Mouse (Mus musculus): ENCODE measurements around the gene Olfr975.
"Not testable (repeated sequence)": the region's sequence is repeated elsewhere in the genome, so short reads cannot be mapped to it uniquely, and the experiment has no call there.

Olfr975 gene

GRCm38 (mm10) chr9:39951946-39952345 is at the start of gene Olfr975:
Gene Olfr975 (minus strand): TSS chr9:39952046.
- DNase-seq, result no peak

GRCm38 (mm10) chr9:39991813-39992212 is 40.0 kb upstream of the Olfr975 start, which contains the start of gene Olfr978:
Gene Olfr978 (plus strand): TSS chr9:39992113.
- DNase-seq, result no peak

- DNase-seq, result not testable (repeated sequence)
Measured at GRCm38 (mm10) chr9:39976581-39977145, 24.8 kb upstream of the Olfr975 start.

- DNase-seq, result not testable (repeated sequence)
Measured at GRCm38 (mm10) chr9:39961033-39961432, 9.2 kb upstream of the Olfr975 start, which contains the start of gene Olfr976. Gene Olfr976 (minus strand): TSS chr9:39961133.

- DNase-seq, result no peak
Measured at GRCm38 (mm10) chr9:39937201-39937600, 14.6 kb downstream of the Olfr975 start, which contains the start of gene Olfr974. Gene Olfr974 (plus strand): TSS chr9:39937501.

- not testable (repeated sequence) for DNase-seq
Measured at GRCm38 (mm10) chr9:39928837-39929236, 23.0 kb downstream of the Olfr975 start.

GRCm38 (mm10) chr9:39927975-39928836 is 23.6 kb downstream of the Olfr975 start:
- DNase-seq, result not testable (repeated sequence)

GRCm38 (mm10) chr9:39909939-39910338 is 41.9 kb downstream of the Olfr975 start:
- DNase-seq, result no peak

GRCm38 (mm10) chr9:39907036-39907435 is 44.8 kb downstream of the Olfr975 start, which contains the start of gene Olfr229:
Gene Olfr229 (plus strand): TSS chr9:39907336.
- DNase-seq, result no peak

GRCm38 (mm10) chr9:39905106-39905505 is 46.7 kb downstream of the Olfr975 start:
- DNase-seq, result no peak
